Comparison of ENCODE assay signal across 21 mouse cellular contexts in genomic region chr9:122344560-122344959, GRCm38 (mm10). TPM values are rescaled to one million over a fixed set of nuclear protein-coding genes. Genes with fewer than 3 reads are reported as not detected.
A peak's percentile ranks its signal among the peaks of the same experiment; 100 is the strongest.
DNase-seq lines count a peak whose midpoint lies in the region; ATAC-seq and TF ChIP-seq lines count a peak whose summit lies in the region.
"Had no signal": no experiment of that assay in that cellular context is flagged by ENCODE, and none has a peak within 500 bp of the region (broad histone marks: within the 10 kb centered on the region; RNA-seq: fewer than 3 reads in every experiment).

No protein-coding gene starts in this region.

- H3K9ac ChIP-seq in heart, adult 2 months (ENCODE audit: low read depth, low read length): no peak overlapping the region
- no peak overlapping the region for H3K9ac ChIP-seq in intestine, embryonic 14.5 days (ENCODE audit: low read length)
- no peak overlapping the region for H3K9ac ChIP-seq in intestine, embryonic 15.5 days

- no peaks in the 10 kb centered on the region for H3K36me3 ChIP-seq in heart, embryonic 10.5 days
- no peaks in the 10 kb centered on the region for H3K36me3 ChIP-seq in heart, adult 2 months (ENCODE audit: control insufficient read depth, insufficient read depth, low read length)
- H3K36me3 ChIP-seq in intestine, embryonic 14.5 days (ENCODE audit: control insufficient read depth, insufficient read depth, low read length): no peaks in the 10 kb centered on the region
- H3K36me3 ChIP-seq in intestine, embryonic 15.5 days: no peaks in the 10 kb centered on the region
- H3K36me3 ChIP-seq: G1E had no signal

- TF ChIP-seq EP300 in heart, adult 2 months (IDR thresholded peaks at IDR 0.05; ENCODE audit: insufficient read depth, low read depth, low read length): no peak

- WGBS in heart, embryonic 10.5 days: 85% methylated on average over 8 of the region's 8 CpGs
- 88% methylated on average over 8 of the region's 8 CpGs for WGBS in heart, adult 2 months
- 86% methylated on average over 8 of the region's 8 CpGs for WGBS in intestine, embryonic 14.5 days
- WGBS in intestine, embryonic 15.5 days: 89% methylated on average over 8 of the region's 8 CpGs

- H3K4me2 ChIP-seq in intestine, embryonic 14.5 days (ENCODE audit: low read length): no peak overlapping the region
- no peak overlapping the region for H3K4me2 ChIP-seq in intestine, embryonic 15.5 days (replicated peaks)

- H3K4me3 ChIP-seq in heart, embryonic 10.5 days: no peak overlapping the region
- H3K4me3 ChIP-seq in heart, adult 2 months: no peak overlapping the region
- no peak overlapping the region for H3K4me3 ChIP-seq in intestine, embryonic 14.5 days (ENCODE audit: low read depth, low read length)
- H3K4me3 ChIP-seq in intestine, embryonic 15.5 days (replicated peaks): no peak overlapping the region

- ATAC-seq in intestine, embryonic 14.5 days (replicated peaks; ENCODE audit: low FRiP score, low TSS enrichment, low read depth): no peak
- no peak for ATAC-seq in intestine, embryonic 15.5 days
- ATAC-seq: activated CD4-positive, CD25-positive, alpha-beta regulatory T cell, adult 4 months; CD4-positive, CD25-positive, alpha-beta regulatory T cell, adult 4 months; Patski had no signal

- no peak overlapping the region for H3K27ac ChIP-seq in heart, embryonic 10.5 days
- H3K27ac ChIP-seq in heart, adult 2 months: no peak overlapping the region
- no peak overlapping the region for H3K27ac ChIP-seq in intestine, embryonic 14.5 days (ENCODE audit: low read depth)
- no peak overlapping the region for H3K27ac ChIP-seq in intestine, embryonic 15.5 days

- no peaks in the 10 kb centered on the region for H3K27me3 ChIP-seq in heart, embryonic 10.5 days (ENCODE audit: insufficient read depth, poor library complexity, severe bottlenecking)
- H3K27me3 ChIP-seq in heart, adult 2 months (ENCODE audit: control insufficient read depth, insufficient read depth, low read length): no peaks in the 10 kb centered on the region
- H3K27me3 ChIP-seq in intestine, embryonic 14.5 days (replicated peaks; ENCODE audit: control insufficient read depth, insufficient read depth, low read length): no peaks in the 10 kb centered on the region
- no peaks in the 10 kb centered on the region for H3K27me3 ChIP-seq in intestine, embryonic 15.5 days (replicated peaks)
- H3K27me3 ChIP-seq: Patski had no signal

- no peaks in the 10 kb centered on the region for H3K4me1 ChIP-seq in heart, embryonic 10.5 days
- H3K4me1 ChIP-seq in heart, adult 2 months (ENCODE audit: control insufficient read depth, insufficient read depth, low read length): no peaks in the 10 kb centered on the region
- H3K4me1 ChIP-seq in intestine, embryonic 14.5 days (replicated peaks; ENCODE audit: control insufficient read depth, insufficient read depth, low read length): no peaks in the 10 kb centered on the region
- H3K4me1 ChIP-seq in intestine, embryonic 15.5 days (replicated peaks): no peaks in the 10 kb centered on the region

- DNase-seq in heart, adult 11 months: peak; percentile 31
- no peak for DNase-seq in heart, postnatal 14 days
- DNase-seq in heart, embryonic 10.5 days (ENCODE audit: low spot score): peak; percentile 51
- no peak for DNase-seq in heart, adult 2 months
- DNase-seq in intestine, embryonic 14.5 days (ENCODE audit: low spot score): peak; percentile 16
- peak; percentile 8 for DNase-seq in right cerebral cortex, postnatal 25 days
- no peak for DNase-seq in right cerebral cortex, postnatal 10 days (ENCODE audit: low spot score in 2 of 2)
- DNase-seq: adrenal gland, adult 2 months; adrenal gland, adult 8-10 months; adrenal gland, postnatal 10 days; adrenal gland, postnatal 14 days; adrenal gland, postnatal 25 days; adrenal gland, postnatal 36 days; B cell, adult 2 months; cerebellum, adult 11 months; cerebellum, adult 11-12 months had no signal

- no peaks in the 10 kb centered on the region for H3K9me3 ChIP-seq in heart, embryonic 10.5 days
- no peaks in the 10 kb centered on the region for H3K9me3 ChIP-seq in intestine, embryonic 14.5 days (ENCODE audit: control insufficient read depth, low read length)
- H3K9me3 ChIP-seq in intestine, embryonic 15.5 days: no peaks in the 10 kb centered on the region
- H3K9me3 ChIP-seq: G1E had no signal

- no peaks in the 10 kb centered on the region for H3K79me2 ChIP-seq in heart, adult 2 months (replicated peaks; ENCODE audit: control insufficient read depth, insufficient read depth, low read length)

- TF ChIP-seq CTCF in heart, adult 2 months (IDR thresholded peaks at IDR 0.05): no peak

- TF ChIP-seq POLR2A in heart, adult 2 months (IDR thresholded peaks at IDR 0.05; ENCODE audit: insufficient read depth, low read depth, low read length): no peak

- intact Hi-C loops in heart, postnatal 14 days (cut with DNase I): no loop called here
- intact Hi-C loops in heart, adult 2 months (cut with DNase I): no loop called here

RNA-seq across cellular contexts. Expression of gene Abhd5, which starts 6.8 kb away (rescaled TPM):
- 10 to 100 TPM; 54.4 to 58.9 TPM for total RNA-seq in heart, postnatal 14 days (2021)
- polyA plus RNA-seq in heart, embryonic 10.5 days (2016; fragmentation: Nextera tagmentation; extraction: Ambion mirVana): 17.2 and 18.8 TPM in 2 replicates
- 10 to 100 TPM; 53.3 to 63.2 TPM for total RNA-seq in heart, adult 2 months (2021)
- 31.8 and 52.8 TPM in 2 replicates for polyA plus RNA-seq in heart, adult 2 months (2012; rRNA removed)
- 20.7 and 24.2 TPM in 2 replicates for polyA plus RNA-seq in intestine, embryonic 14.5 days (2014; fragmentation: Nextera tagmentation; extraction: Ambion mirVana)
- 19.0 and 19.5 TPM in 2 replicates for polyA plus RNA-seq in intestine, embryonic 15.5 days (2015; fragmentation: Nextera tagmentation; extraction: Ambion mirVana)

RNA-seq across cellular contexts. Expression of gene Ano10, which starts 50.3 kb away (rescaled TPM):
- 10 to 100 TPM; 34.4 to 35.9 TPM for total RNA-seq in heart, postnatal 14 days (2021)
- 31.4 and 36.7 TPM in 2 replicates for polyA plus RNA-seq in heart, embryonic 10.5 days (2016; fragmentation: Nextera tagmentation; extraction: Ambion mirVana)
- 100 to 1,000 TPM; 180 to 214 TPM for total RNA-seq in heart, adult 2 months (2021)
- polyA plus RNA-seq in heart, adult 2 months (2012; rRNA removed): 167 and 286 TPM in 2 replicates
- polyA plus RNA-seq in intestine, embryonic 14.5 days (2014; fragmentation: Nextera tagmentation; extraction: Ambion mirVana): 38.9 and 41.6 TPM in 2 replicates
- polyA plus RNA-seq in intestine, embryonic 15.5 days (2015; fragmentation: Nextera tagmentation; extraction: Ambion mirVana): 33.1 and 36.5 TPM in 2 replicates

Comparison
In these comparisons a context has a peak if more than half of its experiments do, and no peak if none do; other contexts are left out.
1. DNase-seq: peak in heart, adult 11 months (single experiment), heart, embryonic 10.5 days (single experiment), intestine, embryonic 14.5 days (single experiment) and right cerebral cortex, postnatal 25 days (single experiment); none in heart, postnatal 14 days (0 of 2), heart, adult 2 months (0 of 2) and right cerebral cortex, postnatal 10 days (0 of 2).